Mouse (Mus musculus) heart, adult 9 months (tissue): ENCODE data around the gene Tln2.

Source experiments
- DNase-seq, 2 experiments: peaks; one replicate each; pipeline ENCODE4 v3.0.0; 2022; ENCODE audit warnings: low spot score in 2 of 2

Gene Tln2

GRCm38 (mm10) chr9:67559603-67560002, at the start of gene Tln2:
TSS of gene Tln2 (minus strand) at chr9:67559703.
- DNase-seq: no peak

GRCm38 (mm10) chr9:67609226-67609625, 49.7 kb upstream of the Tln2 start:
- no peak for DNase-seq

- no peak for DNase-seq
Measured at GRCm38 (mm10) chr9:67607786-67608366, 48.4 kb upstream of the Tln2 start.

- DNase-seq: no peak
Measured at GRCm38 (mm10) chr9:67607268-67607667, 47.8 kb upstream of the Tln2 start.

- peak; percentile 25 to 26 for DNase-seq
Measured at GRCm38 (mm10) chr9:67605867-67606435, 46.4 kb upstream of the Tln2 start.

- no peak for DNase-seq
Measured at GRCm38 (mm10) chr9:67604940-67605339, 45.4 kb upstream of the Tln2 start.

- no peak for DNase-seq
Measured at GRCm38 (mm10) chr9:67602347-67602746, 42.8 kb upstream of the Tln2 start.

- DNase-seq: no peak
Measured at GRCm38 (mm10) chr9:67595221-67595620, 35.7 kb upstream of the Tln2 start.

- DNase-seq: no peak
Measured at GRCm38 (mm10) chr9:67593469-67594141, 34.1 kb upstream of the Tln2 start.

GRCm38 (mm10) chr9:67592726-67593125, 33.2 kb upstream of the Tln2 start:
- no peak for DNase-seq

- DNase-seq: no peak
Measured at GRCm38 (mm10) chr9:67587111-67587510, 27.6 kb upstream of the Tln2 start.

- DNase-seq: peak; percentile 36 to 46
Measured at GRCm38 (mm10) chr9:67586489-67586888, 27.0 kb upstream of the Tln2 start.

GRCm38 (mm10) chr9:67584871-67585270, 25.4 kb upstream of the Tln2 start:
- peak; percentile 89 to 90 for DNase-seq

GRCm38 (mm10) chr9:67581581-67582280, 22.2 kb upstream of the Tln2 start:
- peak; percentile 52 to 53 for DNase-seq

- DNase-seq: no peak
Measured at GRCm38 (mm10) chr9:67579541-67579940, 20.0 kb upstream of the Tln2 start.

- DNase-seq: peak; percentile 31 to 58
Measured at GRCm38 (mm10) chr9:67574721-67575248, 15.3 kb upstream of the Tln2 start.

GRCm38 (mm10) chr9:67573683-67573979, 14.1 kb upstream of the Tln2 start:
- DNase-seq: no peak

GRCm38 (mm10) chr9:67572790-67573682, 13.5 kb upstream of the Tln2 start:
- DNase-seq: no peak

GRCm38 (mm10) chr9:67565801-67566258, 6.3 kb upstream of the Tln2 start:
- DNase-seq: peak; percentile 85 to 86

GRCm38 (mm10) chr9:67549811-67550501, 9.5 kb downstream of the Tln2 start:
- no peak for DNase-seq

- DNase-seq: peak; percentile 86 to 87
Measured at GRCm38 (mm10) chr9:67549332-67549731, 10.2 kb downstream of the Tln2 start.
